Mouse (Mus musculus) limb, embryonic 12.5 days (tissue): ENCODE data around the gene Sox10. TPM values are rescaled to one million over a fixed set of nuclear protein-coding genes. Genes with fewer than 3 reads are reported as not detected.

Experiments used
- ATAC-seq: fragments of 200-750 bp; cut with Nextera tagmentation; 2 replicates; pipeline ENCODE4 v1.8.0; 2017; ENCODE audit warnings: low read depth, moderate TSS enrichment; ENCODE audit not compliant: insufficient number of reproducible peaks, insufficient read depth, low FRiP score, low TSS enrichment
- H3K27ac ChIP-seq: fragments of 300-500 bp; sonication (generic); 2 replicates; pipeline ENCODE4 v1.5.1; 2016; ENCODE audit warnings: mild to moderate bottlenecking, moderate library complexity
- H3K27me3 ChIP-seq: fragments of 300-500 bp; sonication (generic); 2 replicates; pipeline ENCODE4 v1.6.1; 2016; ENCODE audit warnings: mild to moderate bottlenecking, moderate library complexity
- H3K36me3 ChIP-seq: fragments of 300-500 bp; sonication (generic); 2 replicates; pipeline ENCODE4 v1.6.1; 2016; ENCODE audit warnings: mild to moderate bottlenecking, moderate library complexity
- H3K4me1 ChIP-seq: fragments of 300-500 bp; sonication (generic); replicated peaks from 2 replicates; pipeline ENCODE4 v1.6.1; 2016
- H3K4me2 ChIP-seq: fragments of 300-500 bp; sonication (generic); 2 replicates; pipeline ENCODE4 v1.6.1; 2016; ENCODE audit warnings: mild to moderate bottlenecking, moderate library complexity
- H3K4me3 ChIP-seq: fragments of 300-500 bp; sonication (generic); replicated peaks from 2 replicates; pipeline ENCODE4 v1.5.1; 2016; ENCODE audit warnings: mild to moderate bottlenecking
- H3K9ac ChIP-seq: fragments of 300-500 bp; sonication (generic); replicated peaks from 2 replicates; pipeline ENCODE4 v1.6.1; 2016; ENCODE audit warnings: mild to moderate bottlenecking, moderate library complexity
- H3K9me3 ChIP-seq: fragments of 300-500 bp; sonication (generic); 2 replicates; pipeline ENCODE4 v1.6.1; 2016; ENCODE audit warnings: mild to moderate bottlenecking, moderate library complexity
- WGBS: fragments of 180-500 bp; shearing (Covaris S2); methylation state at CpG from one replicate; pipeline ENCODE4 v1.1.7; 2016; 5-methylcytosine and 5-hydroxymethylcytosine counted together
- polyA plus RNA-seq: library from polyadenylated mRNA; unstranded; fragments of >200 nt; fragmentation: Nextera tagmentation; extraction: Ambion mirVana; gene quantifications from 2 replicates; pipeline ENCODE4 v1.2.1, GENCODE M21; 2016

The Sox10 gene
- polyA plus RNA-seq, 1 experiment from 2014 or later = 4.1 TPM

- 52% methylated on average over 11 of the region's 11 CpGs for WGBS
- peak; percentile 17; the same call in 1 of the 2 replicates for ATAC-seq
- Histone ChIP-seq H3K4me2 (no peak overlapping the region; the same call in 1 of the 2 replicates), H3K4me3 (no peak overlapping the region), H3K9ac (no peak overlapping the region), H3K9me3 (no peaks in the 10 kb centered on the region), H3K4me1 (peaks cover 27% of the 10 kb centered on the region), H3K36me3 (peaks cover 38% of the 10 kb centered on the region), H3K27me3 (no peaks in the 10 kb centered on the region), H3K27ac (peak overlapping the region; percentile 65)
These were observed 29.1 kb downstream of the Sox10 start for GRCm38 (mm10) chr15:79135783-79136575.

- H3K4me3 ChIP-seq = no peak overlapping the region
- H3K27me3 ChIP-seq = no peaks in the 10 kb centered on the region
- 75% methylated on average over 9 of the region's 9 CpGs for WGBS
- H3K36me3 ChIP-seq = peaks cover 45% of the 10 kb centered on the region
- no peak for ATAC-seq
- H3K4me1 ChIP-seq = peaks cover 22% of the 10 kb centered on the region
- peak overlapping the region; percentile 65 for H3K27ac ChIP-seq
- no peak overlapping the region; the same call in 1 of the 2 replicates for H3K4me2 ChIP-seq
- no peaks in the 10 kb centered on the region for H3K9me3 ChIP-seq
- H3K9ac ChIP-seq = 0 out of 2 replicates have a peak overlapping the region, but pooled peaks have one; percentile 34
These were observed 29.7 kb downstream of the Sox10 start for GRCm38 (mm10) chr15:79135332-79135731.

- Histone ChIP-seq H3K4me3 (no peak overlapping the region), H3K9ac (0 out of 2 replicates have a peak overlapping the region, but pooled peaks have one; percentile 34), H3K4me2 (no peak overlapping the region), H3K4me1 (peaks cover 21% of the 10 kb centered on the region), H3K36me3 (peaks cover 51% of the 10 kb centered on the region), H3K9me3 (no peaks in the 10 kb centered on the region), H3K27me3 (no peaks in the 10 kb centered on the region), H3K27ac (peak overlapping the region; percentile 65)
- 86% methylated on average over 9 of the region's 9 CpGs for WGBS
- no peak for ATAC-seq
These were observed 30.4 kb downstream of the Sox10 start for GRCm38 (mm10) chr15:79134496-79135270.

GRCm38 (mm10) chr15:79133191-79133661 lies 31.8 kb downstream of the Sox10 start:
- peaks cover 64% of the 10 kb centered on the region for H3K36me3 ChIP-seq
- H3K9me3 ChIP-seq = 0 out of 2 replicates have a peak, but pooled peaks cover under 1% of the 10 kb centered on the region
- 80% methylated on average over 6 of the region's 6 CpGs for WGBS
- no peak overlapping the region for H3K4me2 ChIP-seq
- no peak overlapping the region for H3K9ac ChIP-seq
- no peak for ATAC-seq
- no peak overlapping the region for H3K27ac ChIP-seq
- H3K4me1 ChIP-seq = peaks cover 21% of the 10 kb centered on the region
- no peaks in the 10 kb centered on the region for H3K27me3 ChIP-seq
- no peak overlapping the region for H3K4me3 ChIP-seq

GRCm38 (mm10) chr15:79131442-79131841 lies 33.6 kb downstream of the Sox10 start:
- H3K4me1 ChIP-seq = peaks cover 20% of the 10 kb centered on the region
- no peak overlapping the region for H3K4me3 ChIP-seq
- peaks cover 82% of the 10 kb centered on the region for H3K36me3 ChIP-seq
- no peak overlapping the region for H3K4me2 ChIP-seq
- no peaks in the 10 kb centered on the region for H3K27me3 ChIP-seq
- no peak overlapping the region for H3K27ac ChIP-seq
- H3K9me3 ChIP-seq = peaks cover 6% of the 10 kb centered on the region; the same call in 1 of the 2 replicates
- 64% methylated on average over 7 of the region's 7 CpGs for WGBS
- H3K9ac ChIP-seq = no peak overlapping the region
- ATAC-seq = no peak

- Histone ChIP-seq H3K36me3 (peaks cover 88% of the 10 kb centered on the region), H3K9me3 (peaks cover 6% of the 10 kb centered on the region; the same call in 1 of the 2 replicates), H3K27ac (no peak overlapping the region), H3K4me3 (no peak overlapping the region), H3K27me3 (no peaks in the 10 kb centered on the region), H3K4me1 (peaks cover 14% of the 10 kb centered on the region), H3K4me2 (no peak overlapping the region), H3K9ac (no peak overlapping the region)
- ATAC-seq = no peak
- 90% methylated on average over 10 of the region's 10 CpGs for WGBS
These were observed 34.3 kb downstream of the Sox10 start for GRCm38 (mm10) chr15:79130782-79131181.

GRCm38 (mm10) chr15:79129311-79129710 lies 35.7 kb downstream of the Sox10 start:
- Histone ChIP-seq H3K4me1 (no peaks in the 10 kb centered on the region), H3K9me3 (peaks cover 6% of the 10 kb centered on the region; the same call in 1 of the 2 replicates), H3K9ac (no peak overlapping the region), H3K4me2 (no peak overlapping the region), H3K27me3 (no peaks in the 10 kb centered on the region), H3K36me3 (peaks cover 98% of the 10 kb centered on the region), H3K4me3 (no peak overlapping the region), H3K27ac (no peak overlapping the region)
- WGBS = 81% methylated on average over 7 of the region's 7 CpGs
- no peak for ATAC-seq

GRCm38 (mm10) chr15:79128208-79128607 lies 36.8 kb downstream of the Sox10 start:
- Histone ChIP-seq H3K36me3 (peaks cover 96% of the 10 kb centered on the region), H3K4me3 (no peak overlapping the region), H3K27me3 (no peaks in the 10 kb centered on the region), H3K9ac (no peak overlapping the region), H3K9me3 (peaks cover 6% of the 10 kb centered on the region; the same call in 1 of the 2 replicates), H3K27ac (no peak overlapping the region), H3K4me2 (no peak overlapping the region), H3K4me1 (no peaks in the 10 kb centered on the region)
- ATAC-seq = no peak
- WGBS = 90% methylated on average over 5 of the region's 5 CpGs

- peaks cover 96% of the 10 kb centered on the region for H3K36me3 ChIP-seq
- ATAC-seq = no peak
These were observed 37.9 kb downstream of the Sox10 start for GRCm38 (mm10) chr15:79127101-79127500.

GRCm38 (mm10) chr15:79126217-79126932 lies 38.7 kb downstream of the Sox10 start:
- WGBS = 83% methylated on average over 13 of the region's 13 CpGs
- Histone ChIP-seq H3K36me3 (peaks cover 96% of the 10 kb centered on the region), H3K9ac (no peak overlapping the region), H3K4me2 (no peak overlapping the region), H3K4me3 (no peak overlapping the region), H3K27ac (no peak overlapping the region), H3K27me3 (no peaks in the 10 kb centered on the region), H3K9me3 (peaks cover 6% of the 10 kb centered on the region; the same call in 1 of the 2 replicates), H3K4me1 (0 out of 2 replicates have a peak, but pooled peaks cover 3% of the 10 kb centered on the region)
- ATAC-seq = no peak

More at GRCm38 (mm10) chr15:79127101-79127500, 37.9 kb downstream of the Sox10 start:
- Histone ChIP-seq H3K4me3 (no peak overlapping the region), H3K27me3 (no peaks in the 10 kb centered on the region), H3K9me3 (peaks cover 6% of the 10 kb centered on the region; the same call in 1 of the 2 replicates), H3K4me2 (no peak overlapping the region), H3K9ac (no peak overlapping the region), H3K27ac (no peak overlapping the region), H3K4me1 (0 out of 2 replicates have a peak, but pooled peaks cover 3% of the 10 kb centered on the region)
- 93% methylated on average over 12 of the region's 12 CpGs for WGBS
